Comparison of ENCODE assay signal across 34 mouse cellular contexts in genomic region chr16:89625710-89626109, GRCm38 (mm10). TPM values are rescaled to one million over a fixed set of nuclear protein-coding genes. Genes with fewer than 3 reads are reported as not detected.
A peak's percentile ranks its signal among the peaks of the same experiment; 100 is the strongest.
DNase-seq lines count a peak whose midpoint lies in the region; ATAC-seq lines count a peak whose summit lies in the region.
"Had no signal": no experiment of that assay in that cellular context is flagged by ENCODE, and none has a peak within 500 bp of the region (broad histone marks: within the 10 kb centered on the region; RNA-seq: fewer than 3 reads in every experiment).

No protein-coding gene starts in this region.

- intact Hi-C loops in heart, postnatal 36 days (cut with DNase I), result no loop called here

- no peaks in the 10 kb centered on the region for H3K9me3 ChIP-seq in heart, embryonic 10.5 days
- H3K9me3 ChIP-seq: forebrain, embryonic 13.5 days; heart, embryonic 12.5 days; heart, embryonic 15.5 days had no signal

- 93% methylated on average over 12 of the region's 12 CpGs for WGBS in heart, embryonic 10.5 days

- no peak overlapping the region for H3K27ac ChIP-seq in heart, embryonic 10.5 days
- H3K27ac ChIP-seq: forebrain, embryonic 10.5 days; forebrain, embryonic 13.5 days; gastrocnemius, adult 2 months; heart, embryonic 15.5 days; hindbrain, embryonic 14.5 days had no signal

- H3K4me1 ChIP-seq in heart, embryonic 10.5 days, result no peaks in the 10 kb centered on the region
- H3K4me1 ChIP-seq: forebrain, embryonic 13.5 days; heart, embryonic 12.5 days; heart, embryonic 15.5 days had no signal

- no peaks in the 10 kb centered on the region for H3K27me3 ChIP-seq in heart, embryonic 10.5 days (ENCODE audit: insufficient read depth, poor library complexity, severe bottlenecking)
- H3K27me3 ChIP-seq: CH12.LX; forebrain, embryonic 13.5 days; heart, embryonic 12.5 days; heart, embryonic 15.5 days had no signal

- no peaks in the 10 kb centered on the region for H3K36me3 ChIP-seq in heart, embryonic 10.5 days
- H3K36me3 ChIP-seq: forebrain, embryonic 10.5 days; G1E; heart, embryonic 12.5 days; heart, embryonic 15.5 days had no signal

- peak; percentile 25 for DNase-seq in heart, embryonic 10.5 days (ENCODE audit: low spot score)
- DNase-seq in heart, postnatal 36 days, result no peak
- DNase-seq in embryo, embryonic 10 days (ENCODE audit: low spot score), result no peak
- no peak for DNase-seq in kidney, adult 11 months
- DNase-seq: adrenal gland, postnatal 10 days; adrenal gland, postnatal 36 days; B cell, adult 2 months; cerebellum, adult 18-20 months; cerebellum, adult 9-10 months; cerebellum, postnatal 25 days; gastrocnemius, adult 2 months; gastrocnemius, postnatal 14 days; heart, postnatal 10 days; heart, postnatal 4 days had no signal

- peak; percentile 93 for ATAC-seq in granulocyte monocyte progenitor cell, adult 5-6 weeks (replicated peaks; ENCODE audit: poor library complexity, severe bottlenecking)
- ATAC-seq in megakaryocyte progenitor cell, adult 5-6 weeks (replicated peaks; ENCODE audit: poor library complexity), result peak; percentile 89
- ATAC-seq: forebrain, embryonic 13.5 days; forebrain, embryonic 16.5 days; intestine, postnatal 0 days; Patski had no signal

- H3K4me3 ChIP-seq in heart, embryonic 10.5 days, result no peak overlapping the region
- H3K4me3 ChIP-seq: forebrain, embryonic 10.5 days; forebrain, embryonic 13.5 days; gastrocnemius, adult 2 months; heart, embryonic 12.5 days; heart, embryonic 15.5 days had no signal

RNA-seq across cellular contexts. Expression of gene Krtap11-1, which starts 54.7 kb away (rescaled TPM):
- not detected in 2 replicates for polyA plus RNA-seq in heart, embryonic 10.5 days (2016; fragmentation: Nextera tagmentation; extraction: Ambion mirVana)
- not detected for total RNA-seq in heart, postnatal 36 days (2021)
- total RNA-seq in granulocyte monocyte progenitor cell, adult 5-6 weeks (2014; fragmentation: Nextera tagmentation), result not detected in 2 replicates
- not detected in 2 replicates for total RNA-seq in granulocyte monocyte progenitor cell, adult 5-6 weeks (2017)
- total RNA-seq in megakaryocyte progenitor cell, adult 5-6 weeks (2015), result not detected in 2 replicates
- not detected in 2 replicates for total RNA-seq in megakaryocyte progenitor cell, adult 5-6 weeks (2017)
- total RNA-seq: adrenal gland, adult 18-20 months; adrenal gland, postnatal 10 days; adrenal gland, postnatal 36 days; CH12.LX; G1E; gastrocnemius, adult 2 months; gastrocnemius, postnatal 14 days; gastrocnemius, postnatal 4 days; heart, adult 8-10 months; heart, postnatal 10 days; heart, postnatal 4 days had no signal
- polyA plus RNA-seq: cortical plate, adult 2 months; embryonic facial prominence, embryonic 11.5 days; forebrain, embryonic 10.5 days; forebrain, embryonic 13.5 days; forebrain, embryonic 16.5 days; frontal cortex, adult 2 months; G1E; heart, embryonic 12.5 days; heart, embryonic 15.5 days; hindbrain, embryonic 11.5 days; hindbrain, embryonic 14.5 days; intestine, embryonic 14.5 days; intestine, postnatal 0 days; Patski had no signal
